8 mouse cellular contexts compared by ENCODE assay signal in the genomic region with DNA sequence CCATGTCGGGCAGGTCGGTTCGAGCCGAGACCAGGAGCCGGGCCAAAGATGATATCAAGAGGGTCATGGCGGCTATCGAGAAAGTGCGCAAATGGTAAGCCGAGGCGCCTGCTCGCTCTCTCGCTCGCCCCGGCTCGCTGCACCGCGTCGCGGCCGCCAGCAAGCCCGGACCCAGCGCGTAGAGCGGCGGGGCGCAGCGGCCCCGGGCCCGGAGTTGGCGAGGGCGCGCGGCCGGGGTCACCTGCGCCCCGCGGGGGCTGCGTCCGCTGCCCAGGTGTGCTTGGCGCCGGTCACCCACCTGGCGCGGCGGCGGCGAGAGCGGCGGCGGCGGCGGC. TPM values are rescaled to one million over a fixed set of nuclear protein-coding genes. Genes with fewer than 3 reads are reported as not detected.
A peak's percentile ranks its signal among the peaks of the same experiment; 100 is the strongest.
DNase-seq lines count a peak whose midpoint lies in the region; ATAC-seq and TF ChIP-seq lines count a peak whose summit lies in the region.

No protein-coding gene starts in this region.

- POLR2A ChIA-PET in Patski (lab: Charles Lee) = interaction anchor here (0.9 to 2.8 kb wide), 8 partner anchors 8 to 89 kb away, joined by 3 to 14 read pairs (median 4); no protein-coding TSS in a partner anchor

- no peaks in the 10 kb centered on the region for H3K27me3 ChIP-seq in heart, embryonic 15.5 days
- H3K27me3 ChIP-seq in Patski = no peaks in the 10 kb centered on the region
- H3K27me3 ChIP-seq in hindbrain, embryonic 12.5 days = no peaks in the 10 kb centered on the region
- H3K27me3 ChIP-seq in midbrain, embryonic 11.5 days (ENCODE audit: control insufficient read depth, insufficient read depth, low read length) = no peaks in the 10 kb centered on the region

- H3K36me3 ChIP-seq in heart, embryonic 15.5 days = no peaks in the 10 kb centered on the region
- H3K36me3 ChIP-seq in hindbrain, embryonic 12.5 days = no peaks in the 10 kb centered on the region
- no peaks in the 10 kb centered on the region for H3K36me3 ChIP-seq in midbrain, embryonic 11.5 days (ENCODE audit: control insufficient read depth, insufficient read depth, low read length)

- CTCF ChIA-PET in Patski (lab: Charles Lee) = interaction anchor here (0.9 kb wide), 1 partner anchor 33 kb away, joined by 3 read pairs; no protein-coding TSS in a partner anchor

- no peak for TF ChIP-seq CTCF in Patski (IDR thresholded peaks at IDR 0.05)

- H3K9ac ChIP-seq in heart, embryonic 15.5 days = peak overlapping the region; percentile 90
- peak overlapping the region; percentile 99 for H3K9ac ChIP-seq in hindbrain, embryonic 12.5 days
- peak overlapping the region; percentile 98 for H3K9ac ChIP-seq in midbrain, embryonic 11.5 days (ENCODE audit: low read length)

- H3K4me2 ChIP-seq in heart, embryonic 15.5 days = peak overlapping the region; percentile 91
- peak overlapping the region; percentile 91 for H3K4me2 ChIP-seq in hindbrain, embryonic 12.5 days (replicated peaks)
- H3K4me2 ChIP-seq in midbrain, embryonic 11.5 days = peak overlapping the region; percentile 94

- no peak for DNase-seq in heart, adult 8-10 months (ENCODE audit: low spot score)
- DNase-seq in Patski (ENCODE audit: low read depth, low spot score) (no peak), adipocyte (ENCODE audit: low spot score) (no peak)
- no peak for DNase-seq in midbrain, embryonic 11.5 days (ENCODE audit: low spot score, missing footprints)
- DNase-seq in left cerebral cortex, adult 18-20 months (ENCODE audit: low spot score in 2 of 2) = no peak
- no peak for DNase-seq in frontal cortex, postnatal 36 days (ENCODE audit: low spot score in 2 of 2)

- peaks cover 33% of the 10 kb centered on the region for H3K4me1 ChIP-seq in heart, embryonic 15.5 days (replicated peaks)
- H3K4me1 ChIP-seq in hindbrain, embryonic 12.5 days = peaks cover 32% of the 10 kb centered on the region
- H3K4me1 ChIP-seq in midbrain, embryonic 11.5 days (ENCODE audit: control insufficient read depth, insufficient read depth, low read length) = peaks cover 22% of the 10 kb centered on the region

- peak overlapping the region; percentile 97 for H3K27ac ChIP-seq in heart, embryonic 15.5 days
- peak overlapping the region; percentile 100 for H3K27ac ChIP-seq in hindbrain, embryonic 12.5 days
- peak overlapping the region; percentile 98 for H3K27ac ChIP-seq in midbrain, embryonic 11.5 days (ENCODE audit: low read depth, low read length)

- ATAC-seq in heart, embryonic 15.5 days (replicated peaks; ENCODE audit: insufficient number of reproducible peaks, insufficient read depth, low FRiP score, low read depth) = peak; percentile 21
- ATAC-seq in Patski = peak; percentile 19
- no peak for ATAC-seq in hindbrain, embryonic 12.5 days (ENCODE audit: low FRiP score)
- peak; percentile 59; the same call in 1 of the 2 replicates for ATAC-seq in midbrain, embryonic 11.5 days (ENCODE audit: low FRiP score)

- under 1% methylated on average over 51 of the region's 51 CpGs for WGBS in heart, embryonic 15.5 days
- WGBS in hindbrain, embryonic 12.5 days = 0% methylated on average over 39 of the region's 51 CpGs
- 0% methylated on average over 33 of the region's 51 CpGs for WGBS in midbrain, embryonic 11.5 days

- H3K9me3 ChIP-seq in heart, embryonic 15.5 days (replicated peaks) = no peaks in the 10 kb centered on the region
- no peaks in the 10 kb centered on the region for H3K9me3 ChIP-seq in hindbrain, embryonic 12.5 days (replicated peaks)
- H3K9me3 ChIP-seq in midbrain, embryonic 11.5 days (ENCODE audit: control insufficient read depth, low read length) = no peaks in the 10 kb centered on the region

- in situ Hi-C loops in Patski (cut with MboI; ENCODE audit: low pct_unique_long_range_greater_than_20kb) = no loop called here

- peak overlapping the region; percentile 88 for H3K4me3 ChIP-seq in heart, embryonic 15.5 days
- peak overlapping the region; percentile 97 for H3K4me3 ChIP-seq in hindbrain, embryonic 12.5 days
- peak overlapping the region; percentile 83 for H3K4me3 ChIP-seq in midbrain, embryonic 11.5 days (ENCODE audit: low read depth, low read length)

RNA-seq across cellular contexts. Expression of gene Bcl7a, which starts 1.0 kb away (rescaled TPM):
- 12.4 and 15.4 TPM in 2 replicates for polyA plus RNA-seq in heart, embryonic 15.5 days (2015; fragmentation: Nextera tagmentation; extraction: Ambion mirVana)
- total RNA-seq in heart, adult 8-10 months (2022) = 10 to 100 TPM in 1 of 4 experiments, 1 to 10 TPM in 3; 8.7 to 12.5 (median 9.4) TPM
- polyA plus RNA-seq in Patski (2021) = 19.3 TPM
- polyA plus RNA-seq in hindbrain, embryonic 12.5 days (2016; fragmentation: Nextera tagmentation; extraction: Ambion mirVana) = 56.6 and 59.9 TPM in 2 replicates
- polyA plus RNA-seq in midbrain, embryonic 11.5 days (2014; fragmentation: Nextera tagmentation; extraction: Ambion mirVana) = 45.3 and 48.4 TPM in 2 replicates
- total RNA-seq in left cerebral cortex, adult 18-20 months (2021) = 10 to 100 TPM; 66.3 to 70.1 TPM

RNA-seq across cellular contexts. Expression of gene Mlxip, which starts 50.0 kb away (rescaled TPM):
- polyA plus RNA-seq in heart, embryonic 15.5 days (2015; fragmentation: Nextera tagmentation; extraction: Ambion mirVana) = 9.1 and 14.4 TPM in 2 replicates
- total RNA-seq in heart, adult 8-10 months (2022) = 10 to 100 TPM; 23.4 to 30.6 (median 27.3) TPM
- polyA plus RNA-seq in Patski (2021) = 20.1 TPM
- polyA plus RNA-seq in hindbrain, embryonic 12.5 days (2016; fragmentation: Nextera tagmentation; extraction: Ambion mirVana) = 20.7 and 21.6 TPM in 2 replicates
- 15.5 and 18.3 TPM in 2 replicates for polyA plus RNA-seq in midbrain, embryonic 11.5 days (2014; fragmentation: Nextera tagmentation; extraction: Ambion mirVana)
- 10 to 100 TPM; 16.0 to 16.8 TPM for total RNA-seq in left cerebral cortex, adult 18-20 months (2021)
